Mouse (Mus musculus): ENCODE results near the gene C1qb.

C1qb gene

DNA sequence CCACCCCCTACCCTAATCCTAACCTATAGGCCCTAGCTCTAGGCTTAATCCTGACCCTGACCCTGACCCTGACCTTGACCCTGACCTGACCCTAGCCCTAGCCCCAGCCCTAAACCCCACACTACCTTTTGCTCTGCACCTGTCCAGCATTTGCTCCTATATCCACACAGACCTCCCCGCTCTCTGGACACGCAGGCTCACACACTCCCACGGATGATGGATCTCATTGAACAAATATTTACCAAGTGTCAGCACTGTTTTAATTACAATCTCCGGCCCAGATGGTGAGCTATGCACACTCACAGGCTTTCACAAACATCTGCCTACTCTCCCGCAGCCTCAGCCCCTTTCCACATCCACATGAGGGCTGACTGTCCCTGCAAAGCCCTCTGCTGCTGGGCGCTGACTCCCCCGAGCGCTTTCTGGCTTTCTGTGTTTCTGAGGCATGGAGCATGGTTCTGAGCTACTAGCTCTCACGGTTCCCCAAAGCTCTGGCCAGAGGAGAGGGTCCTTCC, 12.2 kb upstream of the C1qb start:
- in situ Hi-C loops (cut with MboI; ENCODE audit: low pct_unique_long_range_greater_than_20kb in 1 of 2, low sequenced_read_pairs in 2 of 2, unreplicated experiment in 1 of 2): loop anchor here in 1 of 2 experiments (10.0 kb wide), 1 partner anchor 177 kb away; no protein-coding TSS in a partner anchor

DNA sequence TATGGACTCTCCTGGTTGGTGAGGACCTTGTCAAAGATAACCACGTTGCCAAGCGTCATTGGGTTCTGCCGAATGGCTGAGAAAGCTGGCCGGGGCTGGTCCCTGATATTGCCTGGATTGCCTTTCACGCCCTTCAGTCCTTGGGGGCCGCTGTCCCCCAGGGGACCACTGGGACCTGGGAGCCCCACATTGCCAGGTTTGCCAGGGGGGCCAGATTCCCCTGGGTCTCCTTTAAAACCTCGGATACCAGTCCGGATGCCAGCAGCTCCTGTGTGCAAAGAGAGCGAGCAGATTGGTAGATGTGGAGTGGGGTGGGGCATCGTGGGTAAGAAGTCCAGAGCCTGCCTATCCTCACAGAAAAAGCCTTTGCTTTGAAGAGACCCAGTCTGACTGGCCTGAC, 10.5 kb upstream of the C1qb start:
- in situ Hi-C loops (cut with MboI; ENCODE audit: low pct_unique_long_range_greater_than_20kb in 1 of 2, low sequenced_read_pairs in 2 of 2, unreplicated experiment in 1 of 2): loop anchor here in 1 of 2 experiments (10.0 kb wide), 1 partner anchor 178 kb away; no protein-coding TSS in a partner anchor

DNA sequence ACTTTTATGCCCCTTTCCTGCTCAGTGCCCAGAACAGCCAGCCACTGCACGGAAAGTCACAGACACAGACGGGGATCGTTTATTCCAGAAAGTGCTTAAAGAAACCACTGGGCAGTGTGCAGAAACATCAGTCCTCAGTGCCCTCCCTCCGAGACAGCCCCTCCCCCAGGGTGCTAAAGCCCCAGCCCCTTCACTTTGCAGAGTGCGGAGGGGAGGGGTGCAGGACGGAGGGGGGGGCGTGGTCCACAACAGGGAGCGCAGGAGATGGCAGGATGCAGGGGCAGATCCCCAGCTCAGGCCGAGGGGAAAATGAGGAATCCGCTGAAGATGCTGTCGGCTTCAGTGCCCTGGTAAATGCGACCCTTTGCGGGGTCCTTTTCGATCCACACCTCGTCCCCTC, 9.9 kb upstream of the C1qb start:
- in situ Hi-C loops (cut with MboI; ENCODE audit: low pct_unique_long_range_greater_than_20kb in 1 of 2, low sequenced_read_pairs in 2 of 2, unreplicated experiment in 1 of 2): loop anchor here in 1 of 2 experiments (10.0 kb wide), 1 partner anchor 179 kb away; no protein-coding TSS in a partner anchor

DNA sequence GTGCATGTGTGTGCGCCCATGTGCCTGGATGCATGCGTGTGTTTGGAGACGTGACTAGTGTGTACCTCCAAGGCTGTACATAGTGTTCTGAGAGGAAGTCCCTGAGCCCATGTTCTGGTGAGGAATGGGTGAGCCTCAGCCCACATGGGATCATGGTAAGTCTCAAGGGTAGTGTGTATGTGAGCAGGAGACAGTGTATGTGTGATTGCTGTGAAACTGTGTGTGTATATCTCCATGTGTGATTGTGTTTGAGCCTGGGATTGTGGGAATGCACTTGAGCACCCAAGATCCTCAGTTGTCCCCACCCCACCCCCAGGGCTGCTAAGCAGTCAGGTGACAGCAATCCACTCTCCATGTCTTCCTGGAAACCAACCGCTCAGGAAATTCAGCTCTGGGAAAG, 8.8 kb upstream of the C1qb start:
- in situ Hi-C loops (cut with MboI; ENCODE audit: low pct_unique_long_range_greater_than_20kb in 1 of 2, low sequenced_read_pairs in 2 of 2, unreplicated experiment in 1 of 2): loop anchor here in 1 of 2 experiments (10.0 kb wide), 1 partner anchor 180 kb away; no protein-coding TSS in a partner anchor

DNA sequence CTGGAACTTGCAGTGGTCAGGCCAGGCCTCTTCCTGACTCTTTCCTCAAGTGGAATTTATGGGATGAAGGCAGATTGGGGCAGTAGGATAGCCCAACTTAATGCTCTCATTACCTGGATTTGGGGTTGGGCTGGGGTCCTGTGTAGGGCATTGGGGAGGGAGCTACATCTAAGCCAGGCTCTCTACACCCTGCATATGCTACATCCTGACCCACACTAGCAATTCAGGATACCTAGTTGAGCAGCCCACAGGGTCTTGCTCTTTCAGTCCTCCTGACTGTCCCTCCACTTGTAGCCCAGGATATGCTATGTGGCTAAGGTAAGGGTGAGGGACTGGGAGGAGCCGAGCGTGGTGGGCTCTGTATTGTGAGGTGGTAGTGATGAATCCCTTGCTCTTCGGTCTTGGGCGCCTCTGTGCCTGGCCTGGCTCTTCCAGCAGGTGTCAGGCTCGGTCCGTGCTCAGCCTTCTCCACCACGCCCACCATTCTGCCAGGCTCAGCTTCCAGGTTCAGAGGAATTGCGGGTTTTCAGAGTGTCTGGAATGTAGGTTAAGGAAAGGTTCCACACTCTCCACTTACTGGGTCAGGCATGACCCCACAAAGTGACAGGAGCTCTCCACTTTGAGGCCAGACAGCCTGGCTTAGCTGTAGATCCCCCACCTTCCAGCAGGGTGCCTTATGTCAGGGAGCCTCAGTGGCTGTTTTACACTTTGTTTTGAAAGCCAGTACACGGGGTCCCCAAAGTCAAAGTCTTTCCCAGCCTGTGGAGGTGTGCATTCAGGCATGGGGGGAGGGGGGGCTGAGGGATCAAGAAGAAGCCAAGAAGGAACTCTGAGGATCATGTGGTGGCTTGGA, 7.9 kb upstream of the C1qb start:
- in situ Hi-C loops (cut with MboI; ENCODE audit: low pct_unique_long_range_greater_than_20kb in 1 of 2, low sequenced_read_pairs in 2 of 2, unreplicated experiment in 1 of 2): loop anchor here in 1 of 2 experiments (10.0 kb wide), 1 partner anchor 181 kb away; no protein-coding TSS in a partner anchor

DNA sequence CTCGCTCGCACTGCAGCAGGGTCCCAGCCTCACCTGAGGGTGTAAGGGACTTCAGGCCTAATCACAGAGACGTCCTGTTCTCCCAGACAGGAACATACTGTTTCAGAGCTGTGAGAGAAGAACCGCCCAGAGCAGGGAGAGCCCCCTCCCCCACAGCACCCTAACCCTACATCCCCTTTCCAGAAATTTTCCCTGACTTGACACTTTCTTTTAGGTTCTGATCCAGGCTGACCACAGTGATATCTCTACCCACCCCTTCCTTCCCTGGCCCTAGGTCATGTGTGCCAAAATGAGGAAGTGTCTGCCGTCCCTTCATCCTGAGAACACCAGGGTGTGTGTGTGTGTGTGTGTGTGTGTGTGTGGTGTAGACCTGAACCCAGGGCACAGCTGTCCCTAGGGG, 6.8 kb upstream of the C1qb start, which contains the start of gene C1qc:
Gene C1qc (minus strand): TSS at position 255 of the 400 bp plus-strand sequence.
- in situ Hi-C loops (cut with MboI; ENCODE audit: low pct_unique_long_range_greater_than_20kb in 1 of 2, low sequenced_read_pairs in 2 of 2, unreplicated experiment in 1 of 2): loop anchor here in 1 of 2 experiments (10.0 kb wide), 1 partner anchor 182 kb away; no protein-coding TSS in a partner anchor

DNA sequence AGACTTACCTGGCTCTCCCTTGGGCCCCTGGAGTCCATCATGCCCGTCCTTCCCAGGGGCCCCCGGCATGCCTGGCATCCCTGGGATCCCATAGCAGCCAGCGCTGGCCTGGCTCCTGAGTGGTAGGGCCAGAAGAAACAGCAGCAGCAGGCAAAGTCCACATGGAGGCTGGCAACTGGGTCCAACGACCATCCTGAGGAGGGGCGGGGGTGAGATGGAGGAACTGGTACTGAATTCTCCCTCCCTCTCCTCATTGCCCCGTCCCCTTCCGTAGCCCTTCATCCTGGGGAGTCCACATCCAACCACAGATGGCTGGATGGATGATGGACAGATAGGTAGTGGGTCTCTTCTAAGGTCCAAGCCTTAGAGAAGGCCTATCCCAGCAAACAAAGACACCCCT, 6.4 kb upstream of the C1qb start:
- in situ Hi-C loops (cut with MboI; ENCODE audit: low pct_unique_long_range_greater_than_20kb in 1 of 2, low sequenced_read_pairs in 2 of 2, unreplicated experiment in 1 of 2): loop anchor here in 1 of 2 experiments (10.0 kb wide), 1 partner anchor 182 kb away; no protein-coding TSS in a partner anchor

DNA sequence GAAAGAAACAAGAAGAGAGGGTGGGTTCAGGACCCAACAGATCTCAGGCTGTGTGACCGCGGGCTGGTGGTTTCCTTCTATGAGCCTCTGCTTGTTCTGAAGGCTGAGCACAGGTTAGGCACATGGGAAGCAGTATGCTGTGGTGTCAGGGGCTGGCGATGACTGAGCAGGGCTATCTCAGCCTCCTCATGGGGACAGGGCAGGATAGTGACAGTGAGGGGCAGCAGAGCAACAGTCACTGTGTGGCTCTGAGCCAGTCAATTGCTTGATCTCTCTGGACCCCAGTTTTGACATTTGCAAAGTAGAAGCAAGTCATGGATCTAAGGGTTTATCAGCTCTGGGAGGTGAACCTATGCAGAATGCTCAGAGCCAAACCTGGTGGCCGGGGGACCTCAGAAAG, 5.1 kb upstream of the C1qb start:
- in situ Hi-C loops (cut with MboI; ENCODE audit: low pct_unique_long_range_greater_than_20kb in 1 of 2, low sequenced_read_pairs in 2 of 2, unreplicated experiment in 1 of 2): loop anchor here in 1 of 2 experiments (10.0 kb wide), 1 partner anchor 184 kb away; no protein-coding TSS in a partner anchor

DNA sequence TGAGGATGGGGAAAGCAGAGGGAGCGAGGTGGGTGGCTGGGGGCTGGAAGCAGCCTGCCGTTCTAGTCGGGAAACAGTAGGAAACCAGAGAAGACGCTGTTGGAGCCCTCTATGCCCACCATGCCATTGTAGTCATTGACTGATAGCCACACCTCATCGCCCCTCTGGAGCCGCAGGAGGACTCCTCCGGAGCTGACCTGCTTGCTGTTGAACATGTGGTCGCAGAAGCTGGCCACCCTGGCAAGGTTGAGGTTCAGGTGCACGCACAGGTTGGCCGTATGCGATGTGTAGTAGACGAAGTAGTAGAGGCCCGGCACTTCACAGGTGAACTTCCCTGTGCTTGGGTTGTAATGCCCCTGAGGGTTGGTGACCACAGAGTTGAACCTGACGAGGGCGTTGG, 4.0 kb upstream of the C1qb start:
- in situ Hi-C loops (cut with MboI; ENCODE audit: low pct_unique_long_range_greater_than_20kb in 1 of 2, low sequenced_read_pairs in 2 of 2, unreplicated experiment in 1 of 2): loop anchor here in 1 of 2 experiments (10.0 kb wide), 1 partner anchor 185 kb away; no protein-coding TSS in a partner anchor

DNA sequence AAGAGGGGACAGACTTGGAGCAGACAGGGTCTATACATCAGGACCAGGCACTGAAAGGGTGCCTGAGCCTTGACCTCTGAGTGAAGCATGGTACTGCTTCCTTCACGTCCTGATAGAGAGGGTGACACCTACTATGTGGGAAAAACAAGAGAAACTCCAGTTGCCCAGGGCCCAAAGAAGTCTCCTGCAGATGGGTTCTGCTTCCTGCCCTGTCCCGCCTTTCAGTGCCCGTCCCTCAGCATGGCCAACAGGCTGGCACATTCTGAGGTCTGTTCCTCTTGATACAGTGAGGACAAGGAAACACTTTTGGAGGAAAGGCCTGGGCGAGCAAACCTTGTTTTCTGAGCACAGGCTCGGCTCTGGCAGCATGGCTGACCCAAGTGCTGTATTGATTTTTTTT, 1.7 kb upstream of the C1qb start:
- in situ Hi-C loops (cut with MboI; ENCODE audit: low pct_unique_long_range_greater_than_20kb in 1 of 2, low sequenced_read_pairs in 2 of 2, unreplicated experiment in 1 of 2): no loop called here

DNA sequence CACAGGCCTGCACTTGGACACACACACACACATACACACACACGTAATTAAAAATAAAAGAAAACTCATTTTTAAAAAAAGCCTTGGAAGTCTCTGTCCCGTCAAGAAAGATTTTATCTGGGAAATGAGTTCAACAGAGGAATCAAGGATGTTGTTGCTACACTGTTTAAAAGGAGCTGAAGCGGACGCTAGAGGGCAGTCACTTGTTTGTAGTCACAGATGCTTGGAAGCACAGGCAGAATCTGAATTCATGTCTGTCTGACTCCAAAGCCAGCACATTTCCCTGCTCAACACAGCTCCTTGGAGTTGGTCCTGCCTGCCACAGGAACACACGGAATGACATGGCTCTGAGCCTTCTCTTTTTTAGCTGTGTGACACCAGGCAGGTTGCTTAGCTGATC, 7.4 kb downstream of the C1qb start:
- in situ Hi-C loops (cut with MboI; ENCODE audit: low pct_unique_long_range_greater_than_20kb in 1 of 2, low sequenced_read_pairs in 2 of 2, unreplicated experiment in 1 of 2): no loop called here

DNA sequence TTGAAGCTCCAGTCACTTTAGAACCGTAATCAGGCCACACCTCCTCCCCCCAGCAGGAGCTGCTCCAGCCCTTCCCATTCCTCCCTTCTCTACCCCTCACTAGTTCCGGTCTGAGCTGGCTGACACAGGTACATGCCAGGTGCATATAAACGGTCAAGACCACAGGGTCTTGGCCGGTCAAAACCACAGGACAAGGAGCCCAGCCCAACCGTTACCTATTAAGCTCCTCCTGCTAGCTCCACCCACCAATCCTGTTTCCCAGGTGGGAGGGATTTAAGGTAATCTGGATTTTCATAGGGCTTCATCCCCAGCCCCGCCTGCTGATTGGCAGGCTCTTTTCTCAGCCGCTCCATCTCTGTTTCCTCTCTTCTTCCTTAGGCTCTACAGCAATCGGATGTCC, 7.8 kb downstream of the C1qb start:
- in situ Hi-C loops (cut with MboI; ENCODE audit: low pct_unique_long_range_greater_than_20kb in 1 of 2, low sequenced_read_pairs in 2 of 2, unreplicated experiment in 1 of 2): no loop called here

DNA sequence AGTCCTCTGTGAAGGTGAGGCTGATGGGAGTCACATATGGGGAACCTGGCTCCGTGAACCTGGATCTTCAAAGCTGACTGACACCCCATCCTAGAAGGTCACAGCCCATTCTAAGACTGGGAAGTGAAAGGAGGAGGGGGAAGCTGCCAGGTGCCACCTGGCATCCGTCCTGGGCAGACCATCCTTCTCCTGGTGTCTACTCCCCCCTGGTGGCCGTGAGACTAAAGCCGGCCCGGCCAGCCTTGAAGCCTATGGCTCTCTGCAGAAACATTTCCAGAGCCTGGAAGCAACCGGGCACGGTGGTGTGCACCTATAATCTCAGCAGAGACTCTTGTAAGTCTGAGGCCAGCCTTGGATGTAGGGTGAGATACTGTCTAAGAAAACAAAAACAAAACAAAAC, 9.0 kb downstream of the C1qb start:
- in situ Hi-C loops (cut with MboI; ENCODE audit: low pct_unique_long_range_greater_than_20kb in 1 of 2, low sequenced_read_pairs in 2 of 2, unreplicated experiment in 1 of 2): no loop called here

DNA sequence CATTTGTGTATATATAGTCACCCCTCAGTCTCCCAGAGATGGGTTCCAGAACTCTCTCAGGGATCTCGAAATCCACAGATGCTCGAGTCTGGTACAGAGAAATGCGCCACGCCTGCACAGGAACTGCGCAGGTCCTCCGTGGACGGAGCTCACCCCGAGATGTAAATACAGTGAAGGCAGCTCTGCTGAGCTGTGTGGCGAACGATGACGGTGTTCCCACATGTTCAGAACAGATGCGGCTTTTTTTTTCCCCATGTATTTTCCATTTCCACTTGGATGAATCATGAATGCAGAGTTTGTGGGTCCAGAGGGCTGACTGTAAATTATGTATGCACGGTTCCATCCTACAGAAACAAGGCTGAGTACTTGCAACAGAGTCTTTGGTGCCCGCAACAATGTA, 11.0 kb downstream of the C1qb start:
- in situ Hi-C loops (cut with MboI; ENCODE audit: low pct_unique_long_range_greater_than_20kb in 1 of 2, low sequenced_read_pairs in 2 of 2, unreplicated experiment in 1 of 2): no loop called here

DNA sequence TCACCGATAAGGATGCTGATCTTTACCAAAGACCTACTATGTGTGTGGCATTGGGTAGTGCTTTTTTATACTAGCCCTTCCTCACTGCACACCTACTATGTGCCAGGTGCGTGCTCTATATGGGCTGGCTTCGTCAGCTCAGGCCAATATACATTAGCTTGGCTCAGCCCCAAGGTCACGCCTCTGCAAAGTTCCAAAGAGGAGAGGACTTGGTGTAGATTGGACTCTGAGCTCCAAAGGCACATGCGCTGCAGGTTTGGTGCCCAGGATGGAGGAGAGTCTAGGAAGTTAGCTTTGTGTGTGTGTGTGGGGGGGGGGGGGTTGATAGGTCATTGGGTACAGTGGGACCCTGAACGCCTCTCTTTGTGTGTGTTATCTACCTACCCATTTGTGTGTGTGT, 17.6 kb downstream of the C1qb start:
- in situ Hi-C loops (cut with MboI; ENCODE audit: low pct_unique_long_range_greater_than_20kb in 1 of 2, low sequenced_read_pairs in 2 of 2, unreplicated experiment in 1 of 2): no loop called here

DNA sequence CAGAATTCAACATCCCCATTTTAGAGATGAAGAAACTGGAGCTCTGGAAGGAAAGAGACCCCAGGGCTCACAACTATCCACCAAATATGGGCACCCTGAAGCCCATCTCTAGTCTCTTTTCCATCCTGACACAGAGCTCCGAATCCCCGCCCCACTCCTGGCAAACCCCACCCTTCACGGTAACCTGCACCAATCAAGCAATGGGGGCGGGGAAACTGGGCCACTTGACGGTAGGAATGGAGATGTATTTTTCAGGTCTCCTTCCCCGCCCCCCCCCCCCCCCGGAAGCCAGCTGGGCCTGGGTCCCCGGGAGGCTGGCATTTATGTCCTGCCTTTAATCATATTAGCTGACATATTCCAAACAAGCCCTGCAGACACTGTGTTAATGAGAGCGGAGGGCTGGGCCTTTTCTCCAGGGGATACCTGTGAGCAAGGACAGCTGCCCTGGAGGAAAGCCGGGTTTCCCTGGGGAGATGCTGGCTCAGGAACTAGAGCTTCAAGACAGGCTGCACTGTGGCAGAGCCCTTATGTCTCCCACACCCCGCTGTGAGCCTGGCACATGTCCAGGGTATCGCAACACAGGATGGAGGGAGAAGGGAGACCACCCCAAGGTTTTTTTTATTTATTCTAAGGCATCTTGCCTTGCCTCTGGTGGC, 18.2 kb downstream of the C1qb start:
- in situ Hi-C loops (cut with MboI; ENCODE audit: low pct_unique_long_range_greater_than_20kb in 1 of 2, low sequenced_read_pairs in 2 of 2, unreplicated experiment in 1 of 2): no loop called here

DNA sequence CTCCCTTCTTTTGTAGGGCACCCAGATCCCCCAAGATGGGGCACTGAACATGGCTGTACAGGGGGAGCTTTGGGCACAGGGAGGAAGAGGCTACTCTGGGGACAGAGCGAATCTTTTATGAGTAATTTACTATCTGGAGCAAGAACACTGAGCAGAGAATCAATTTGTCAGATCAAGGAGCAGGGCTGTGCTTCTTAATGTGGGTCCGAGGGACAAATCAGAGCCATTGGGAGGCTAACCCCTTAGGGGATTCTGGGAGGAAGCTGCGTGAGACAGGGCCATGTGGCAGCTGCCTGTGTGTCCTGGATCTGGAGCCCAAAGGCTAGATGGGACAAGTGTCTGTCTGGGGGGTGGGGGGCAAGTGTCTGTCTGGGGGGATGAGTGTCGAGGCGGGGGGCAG, 20.5 kb downstream of the C1qb start:
- in situ Hi-C loops (cut with MboI; ENCODE audit: low pct_unique_long_range_greater_than_20kb in 1 of 2, low sequenced_read_pairs in 2 of 2, unreplicated experiment in 1 of 2): no loop called here

DNA sequence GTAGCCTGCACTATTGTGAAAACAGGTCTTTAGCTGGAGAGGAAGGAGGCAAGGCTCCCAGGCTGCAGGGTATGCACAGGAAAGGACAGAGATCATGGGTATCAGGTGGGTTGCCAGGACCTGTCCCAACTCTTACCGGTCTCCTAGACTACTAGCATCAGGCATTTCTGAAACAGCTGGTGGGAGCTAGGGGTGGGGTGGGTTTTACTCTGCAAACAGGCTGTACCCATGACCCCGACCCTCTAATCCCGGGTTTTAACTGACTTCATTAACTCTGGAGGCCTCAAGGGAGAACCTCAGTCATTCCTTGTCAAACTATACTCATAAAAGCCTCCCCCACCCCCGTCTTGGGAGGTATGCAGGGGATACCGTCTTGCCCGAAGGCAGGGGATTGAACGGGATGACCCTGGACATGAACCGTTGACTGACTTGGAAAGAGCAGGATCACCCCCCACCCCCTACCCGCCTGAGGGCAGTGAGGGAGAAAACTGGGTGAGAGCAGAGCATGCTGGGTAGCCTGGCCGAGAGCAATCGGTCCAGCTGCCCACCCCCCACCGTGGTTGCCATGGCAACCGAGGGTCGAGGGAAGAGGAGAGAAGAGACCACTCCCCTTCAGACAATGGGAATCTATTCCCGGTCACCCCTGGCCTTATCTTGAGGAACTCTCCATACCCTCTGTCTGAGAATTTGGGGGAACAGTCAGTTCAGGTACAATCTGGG, 21.1 kb downstream of the C1qb start:
- in situ Hi-C loops (cut with MboI; ENCODE audit: low pct_unique_long_range_greater_than_20kb in 1 of 2, low sequenced_read_pairs in 2 of 2, unreplicated experiment in 1 of 2): no loop called here

Data from mouse embryonic stem cell (cell line).